Mouse (Mus musculus): ENCODE data around the gene Ttll7.

- TF ChIP-seq CTCF (IDR thresholded peaks at IDR 0.05; ENCODE audit: low read depth, low read length) (no peak), POLR2A (IDR thresholded peaks at IDR 0.05; ENCODE audit: borderline replicate concordance, low read depth, low read length) (no peak)
Observed at GRCm38 (mm10) chr3:146908922-146909321, 56.8 kb downstream of the Ttll7 start.
